Mouse (Mus musculus) Muller cell, postnatal 12 days (primary cell): Measurements from ENCODE around the gene Nt5c2.
"Not testable (repeated sequence)": the region's sequence is repeated elsewhere in the genome, so short reads cannot be mapped to it uniquely, and the experiment has no call there.

Source experiments
- DNase-seq: peaks from one replicate; pipeline ENCODE4 v3.0.0-alpha.2; 2015; ENCODE audit errors: inconsistent ontology term

Nt5c2 gene

GRCm38 (mm10) chr19:47017831-47018230 lies 2.9 kb upstream of the Nt5c2 start:
- no peak for DNase-seq

- DNase-seq, result peak; percentile 63
Observed at GRCm38 (mm10) chr19:47016487-47016886, 1.5 kb upstream of the Nt5c2 start.

- no peak for DNase-seq
Observed at GRCm38 (mm10) chr19:47015965-47016364, 1.0 kb upstream of the Nt5c2 start.

- DNase-seq, result peak; percentile 25
Observed at GRCm38 (mm10) chr19:47015396-47015795, 443 bp upstream of the Nt5c2 start.

GRCm38 (mm10) chr19:47014159-47014446 lies 850 bp downstream of the Nt5c2 start:
- no peak for DNase-seq

- DNase-seq, result no peak
Observed at GRCm38 (mm10) chr19:47013340-47014158, 1.4 kb downstream of the Nt5c2 start.

GRCm38 (mm10) chr19:47012521-47013130 lies 2.3 kb downstream of the Nt5c2 start:
- no peak for DNase-seq

- no peak for DNase-seq
Observed at GRCm38 (mm10) chr19:47009943-47010342, 5.0 kb downstream of the Nt5c2 start.

- no peak for DNase-seq
Observed at GRCm38 (mm10) chr19:47009420-47009819, 5.5 kb downstream of the Nt5c2 start.

GRCm38 (mm10) chr19:47006321-47006720 lies 8.6 kb downstream of the Nt5c2 start:
- DNase-seq, result peak; percentile 34

- DNase-seq, result no peak
Observed at GRCm38 (mm10) chr19:47005873-47006272, 9.1 kb downstream of the Nt5c2 start.

- no peak for DNase-seq
Observed at GRCm38 (mm10) chr19:47003742-47004511, 11.0 kb downstream of the Nt5c2 start.

- DNase-seq, result not testable (repeated sequence)
Observed at GRCm38 (mm10) chr19:47000357-47000756, 14.6 kb downstream of the Nt5c2 start.

- no peak for DNase-seq
Observed at GRCm38 (mm10) chr19:46999753-47000152, 15.2 kb downstream of the Nt5c2 start.

GRCm38 (mm10) chr19:46998953-46999352 lies 16.0 kb downstream of the Nt5c2 start:
- DNase-seq, result no peak

GRCm38 (mm10) chr19:46998168-46998870 lies 16.6 kb downstream of the Nt5c2 start:
- DNase-seq, result no peak

GRCm38 (mm10) chr19:46996095-46996494 lies 18.9 kb downstream of the Nt5c2 start:
- DNase-seq, result no peak

GRCm38 (mm10) chr19:46992329-46992728 lies 22.6 kb downstream of the Nt5c2 start:
- not testable (repeated sequence) for DNase-seq

GRCm38 (mm10) chr19:46991145-46991544 lies 23.8 kb downstream of the Nt5c2 start:
- DNase-seq, result peak; percentile 57

- DNase-seq, result not testable (repeated sequence)
Observed at GRCm38 (mm10) chr19:46990625-46991024, 24.3 kb downstream of the Nt5c2 start.

- DNase-seq, result no peak
Observed at GRCm38 (mm10) chr19:46990153-46990518, 24.8 kb downstream of the Nt5c2 start.
